Mouse (Mus musculus): ENCODE measurements around the gene Ythdf1.

Ythdf1 gene

GRCm38 (mm10) chr2:180879365-180880067 lies 41.2 kb downstream of the Ythdf1 start:
- DNase-seq (ENCODE audit: low spot score in 2 of 2), result no peak

DNA sequence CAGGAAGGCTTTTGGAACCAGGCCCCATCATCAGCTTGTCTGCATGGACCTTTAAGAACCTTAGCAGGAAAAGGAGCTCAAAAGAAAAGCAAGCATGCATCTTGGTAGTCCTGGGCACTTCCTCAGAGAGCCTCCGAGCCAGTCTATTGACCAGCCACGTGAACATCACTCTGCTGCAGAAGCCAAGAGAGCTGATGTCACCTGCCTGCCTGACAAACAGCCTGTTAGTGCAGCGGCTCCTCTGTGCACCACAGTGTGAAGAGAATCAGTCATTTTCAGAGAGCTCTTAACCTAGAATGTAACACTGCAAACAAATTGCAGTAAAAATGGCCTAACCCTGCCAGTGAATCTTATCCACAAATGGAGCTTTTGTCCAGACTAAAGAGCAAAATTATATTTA lies 50.7 kb downstream of the Ythdf1 start:
- no peak for DNase-seq (ENCODE audit: low spot score in 2 of 2)

- no peak for DNase-seq (ENCODE audit: low spot score in 2 of 2)
These were observed 59.2 kb downstream of the Ythdf1 start for GRCm38 (mm10) chr2:180861561-180861960.

DNA sequence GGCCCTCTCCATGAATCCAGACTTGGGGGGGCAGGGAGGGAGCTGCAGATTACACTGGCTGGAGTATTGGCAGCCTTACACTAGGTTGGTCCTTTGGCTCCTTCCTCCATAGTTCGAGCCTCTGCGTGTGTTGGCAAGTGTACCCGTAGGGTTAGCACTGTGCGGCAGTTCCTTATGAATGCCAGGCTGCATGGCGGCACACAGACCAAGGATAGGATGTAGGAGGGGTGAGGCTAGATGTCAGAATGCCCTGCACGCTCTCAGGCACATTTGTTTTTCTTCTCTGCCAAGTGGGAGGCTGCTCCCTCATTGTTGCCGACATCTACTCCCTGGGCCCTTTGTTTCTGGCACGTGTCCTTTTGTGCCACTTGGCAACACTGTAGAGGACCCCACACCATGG lies 63.6 kb downstream of the Ythdf1 start:
- no peak for DNase-seq (ENCODE audit: low spot score in 2 of 2)

DNA sequence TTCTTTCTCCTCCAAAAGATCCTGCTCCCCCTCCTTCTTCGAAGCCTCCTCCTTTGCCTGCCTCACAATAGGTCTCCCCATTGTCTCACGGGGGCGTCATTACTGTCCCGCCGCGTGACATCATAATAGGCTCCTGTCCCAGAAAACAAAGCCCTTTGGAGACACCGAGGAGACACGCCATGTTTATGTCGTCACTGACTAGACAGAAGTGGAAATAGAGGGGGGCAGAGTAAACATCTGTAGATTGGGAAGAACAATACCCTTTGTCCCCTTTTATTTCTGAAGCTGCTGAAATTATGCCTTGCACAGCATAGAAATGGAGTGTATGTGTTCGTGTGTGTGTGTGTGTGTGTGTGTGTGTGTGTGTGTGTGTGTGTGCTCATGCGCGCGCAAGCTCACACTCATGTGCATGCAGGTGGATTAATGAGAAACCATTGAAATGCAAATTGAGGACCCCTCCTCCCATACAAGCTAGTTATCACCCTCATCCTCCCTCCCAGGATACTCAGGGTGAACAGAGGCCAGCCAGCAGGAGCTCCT lies 65.7 kb downstream of the Ythdf1 start:
- DNase-seq (ENCODE audit: low spot score in 2 of 2), result no peak

Measured in spleen, postnatal 10 days (tissue).